Mouse (Mus musculus) testis, adult 2 months (tissue): ENCODE results near the gene Tenm4. TPM values are rescaled to one million over a fixed set of nuclear protein-coding genes. Genes with fewer than 3 reads are reported as not detected.

Experiments used
- H3K27ac ChIP-seq: fragments of 200-500 bp; 2 replicates; pipeline ENCODE4 v1.5.1; 2012; ENCODE audit warnings: low read depth, low read length; ENCODE audit not compliant: control insufficient read depth, insufficient read depth
- H3K27me3 ChIP-seq: fragments of 200-500 bp; 2 replicates; pipeline ENCODE4 v1.6.1; 2012; ENCODE audit warnings: mild to moderate bottlenecking, low read length, moderate library complexity; ENCODE audit not compliant: control insufficient read depth, insufficient read depth
- H3K36me3 ChIP-seq: fragments of 200-500 bp; 2 replicates; pipeline ENCODE4 v1.6.1; 2012; ENCODE audit warnings: mild to moderate bottlenecking, low read length; ENCODE audit not compliant: control insufficient read depth, insufficient read depth
- H3K4me1 ChIP-seq: fragments of 200-500 bp; 2 replicates; pipeline ENCODE4 v1.6.1; 2012; ENCODE audit warnings: low read length; ENCODE audit not compliant: control insufficient read depth, insufficient read depth
- H3K4me3 ChIP-seq: fragments of 200-500 bp; 2 replicates; pipeline ENCODE4 v1.5.1; 2012; ENCODE audit warnings: low read depth, mild to moderate bottlenecking, low read length, moderate library complexity, mixed read lengths; ENCODE audit not compliant: control insufficient read depth
- CTCF ChIP-seq: fragments of 200-500 bp; IDR thresholded peaks from 2 replicates; pipeline ENCODE4 v1.5.1; 2012; ENCODE audit warnings: low read depth, mild to moderate bottlenecking, inconsistent platforms, low read length, moderate library complexity; ENCODE audit not compliant: control insufficient read depth, insufficient read depth, insufficient replicate concordance
- POLR2A ChIP-seq: fragments of 200-500 bp; IDR thresholded peaks from 2 replicates; pipeline ENCODE4 v1.6.1; 2012; ENCODE audit warnings: low read depth, mild to moderate bottlenecking, inconsistent platforms, low read length, moderate library complexity; ENCODE audit not compliant: control insufficient read depth
- polyA plus RNA-seq: library from polyadenylated mRNA; depleted of rRNA; stranded (reverse); fragments of >200 nt; gene quantifications from 2 replicates; pipeline ENCODE4 v1.2.3, GENCODE M21; 2012

Tenm4 gene
- polyA plus RNA-seq, 1 experiment: 2.3 TPM

- Histone ChIP-seq H3K4me1 (no peaks in the 10 kb centered on the region), H3K27me3 (no peaks in the 10 kb centered on the region), H3K4me3 (no peak overlapping the region), H3K27ac (no peak overlapping the region), H3K36me3 (no peaks in the 10 kb centered on the region)
- TF ChIP-seq CTCF (no peak), POLR2A (no peak)
Measured at GRCm38 (mm10) chr7:96391797-96392472, 220.9 kb downstream of the Tenm4 start.

GRCm38 (mm10) chr7:96392600-96392999 is 221.6 kb downstream of the Tenm4 start:
- no peaks in the 10 kb centered on the region for H3K27me3 ChIP-seq
- no peak overlapping the region for H3K4me3 ChIP-seq
- H3K4me1 ChIP-seq: no peaks in the 10 kb centered on the region
- H3K27ac ChIP-seq: no peak overlapping the region
- TF ChIP-seq CTCF (no peak), POLR2A (no peak)
- H3K36me3 ChIP-seq: no peaks in the 10 kb centered on the region

DNA sequence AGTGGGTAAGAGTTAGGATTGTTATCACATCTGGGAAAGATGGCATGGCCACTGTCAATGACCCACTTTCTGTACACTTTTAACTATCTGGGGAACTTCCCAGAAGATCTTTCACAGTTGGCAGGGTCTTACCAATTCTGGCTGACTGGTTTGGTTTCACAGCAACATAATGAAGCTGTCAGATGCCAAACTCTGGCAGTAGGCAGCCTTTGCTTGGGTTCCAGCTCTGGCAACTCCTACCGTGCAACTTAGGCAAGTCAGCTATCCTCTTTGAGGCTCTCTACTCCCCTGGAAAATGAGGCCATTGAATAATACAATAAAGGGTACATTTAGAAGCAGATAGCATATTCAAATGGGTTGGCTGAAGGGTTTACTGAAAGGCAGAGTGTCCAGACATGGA is 226.9 kb downstream of the Tenm4 start:
- no peak overlapping the region for H3K27ac ChIP-seq
- H3K36me3 ChIP-seq: no peaks in the 10 kb centered on the region
- H3K4me3 ChIP-seq: no peak overlapping the region
- H3K27me3 ChIP-seq: no peaks in the 10 kb centered on the region
- H3K4me1 ChIP-seq: no peaks in the 10 kb centered on the region
- TF ChIP-seq POLR2A (no peak), CTCF (no peak)

DNA sequence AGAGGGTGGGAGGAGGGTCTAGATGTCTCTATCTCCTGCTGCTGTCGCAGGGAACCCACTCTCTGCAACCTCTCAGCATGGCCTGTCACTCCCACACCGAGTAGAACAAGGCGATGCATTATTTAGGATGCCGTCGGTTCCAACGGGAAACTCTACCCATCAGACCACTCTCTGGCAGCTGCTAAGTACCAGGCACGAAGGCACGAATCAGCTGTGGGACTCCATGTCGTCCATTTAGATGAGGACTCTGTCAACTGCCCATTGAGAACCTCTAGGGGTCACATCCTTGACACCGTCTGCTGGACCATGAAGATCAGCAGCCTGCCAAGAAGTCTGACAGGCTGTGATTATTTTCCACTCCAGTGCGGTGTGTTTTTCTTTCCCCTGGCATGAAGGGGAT is 229.4 kb downstream of the Tenm4 start:
- no peaks in the 10 kb centered on the region for H3K4me1 ChIP-seq
- no peak overlapping the region for H3K27ac ChIP-seq
- H3K4me3 ChIP-seq: no peak overlapping the region
- no peaks in the 10 kb centered on the region for H3K36me3 ChIP-seq
- no peaks in the 10 kb centered on the region for H3K27me3 ChIP-seq
- TF ChIP-seq POLR2A (no peak), CTCF (no peak)

GRCm38 (mm10) chr7:96406630-96407214 is 235.7 kb downstream of the Tenm4 start:
- Histone ChIP-seq H3K27me3 (no peaks in the 10 kb centered on the region), H3K4me1 (no peaks in the 10 kb centered on the region), H3K36me3 (no peaks in the 10 kb centered on the region), H3K27ac (no peak overlapping the region), H3K4me3 (no peak overlapping the region)
- TF ChIP-seq CTCF (no peak), POLR2A (no peak)

- Histone ChIP-seq H3K4me3 (no peak overlapping the region), H3K36me3 (no peaks in the 10 kb centered on the region), H3K4me1 (no peaks in the 10 kb centered on the region), H3K27ac (no peak overlapping the region), H3K27me3 (no peaks in the 10 kb centered on the region)
- TF ChIP-seq POLR2A (no peak), CTCF (no peak)
Measured at GRCm38 (mm10) chr7:96408161-96408889, 237.3 kb downstream of the Tenm4 start.

DNA sequence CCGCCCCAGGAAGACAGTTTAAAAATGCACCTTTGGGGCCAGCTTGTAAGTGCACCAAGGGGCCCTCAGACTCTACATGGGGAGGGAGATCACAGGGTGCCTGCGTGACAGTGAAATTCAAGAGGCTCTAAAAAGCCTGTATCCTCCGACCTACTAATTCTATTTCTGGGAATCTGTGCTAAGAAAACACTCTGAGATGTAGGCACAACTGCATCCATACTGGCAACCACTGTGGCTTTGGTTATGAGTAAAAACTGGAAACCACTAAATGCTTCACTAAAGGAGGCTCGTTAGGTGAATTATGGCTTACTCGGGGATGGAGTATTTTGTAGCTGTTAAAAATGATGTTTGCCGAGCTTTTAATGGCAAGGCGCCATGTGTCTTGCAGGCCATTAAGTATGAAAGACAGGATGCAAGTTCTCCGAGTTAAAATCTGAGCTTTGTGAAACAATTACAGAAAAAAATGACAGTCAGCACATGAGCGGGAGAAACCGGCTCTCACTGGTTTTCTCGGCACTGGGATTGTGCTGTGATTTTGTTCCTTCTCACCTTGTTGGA is 238.4 kb downstream of the Tenm4 start:
- Histone ChIP-seq H3K4me3 (no peak overlapping the region), H3K27ac (no peak overlapping the region), H3K36me3 (no peaks in the 10 kb centered on the region), H3K27me3 (no peaks in the 10 kb centered on the region), H3K4me1 (no peaks in the 10 kb centered on the region)
- TF ChIP-seq POLR2A: no peak
- no peak for TF ChIP-seq CTCF
